Mouse (Mus musculus) induced T-regulatory cell, adult 2 months (primary cell): ENCODE results near the gene Slc22a1.
A peak's percentile ranks its signal among the peaks of the same experiment; 100 is the strongest.

Experiments
- DNase-seq: peaks from one replicate; pipeline ENCODE4 v3.0.0-alpha.2; 2012; ENCODE audit warnings: low read depth

The Slc22a1 gene

GRCm38 (mm10) chr17:12684928-12685624 is 9.4 kb upstream of the Slc22a1 start:
- no peak for DNase-seq

GRCm38 (mm10) chr17:12684412-12684811 is 8.8 kb upstream of the Slc22a1 start:
- no peak for DNase-seq

GRCm38 (mm10) chr17:12683582-12683981 is 8.0 kb upstream of the Slc22a1 start:
- DNase-seq, result no peak

GRCm38 (mm10) chr17:12678261-12678660 is 2.6 kb upstream of the Slc22a1 start:
- DNase-seq, result no peak

- peak; percentile 31 for DNase-seq
These were observed 1.5 kb upstream of the Slc22a1 start for GRCm38 (mm10) chr17:12677139-12677538.

- DNase-seq, result peak; percentile 25
These were observed 649 bp downstream of the Slc22a1 start for GRCm38 (mm10) chr17:12674980-12675379.

GRCm38 (mm10) chr17:12673871-12674270 is 1.8 kb downstream of the Slc22a1 start:
- DNase-seq, result no peak

- DNase-seq, result no peak
These were observed 3.3 kb downstream of the Slc22a1 start for GRCm38 (mm10) chr17:12672285-12672790.

GRCm38 (mm10) chr17:12671029-12671605 is 4.5 kb downstream of the Slc22a1 start:
- no peak for DNase-seq

- DNase-seq, result no peak
These were observed 6.3 kb downstream of the Slc22a1 start for GRCm38 (mm10) chr17:12669363-12669679.

- no peak for DNase-seq
These were observed 6.9 kb downstream of the Slc22a1 start for GRCm38 (mm10) chr17:12668478-12669362.

GRCm38 (mm10) chr17:12664156-12664555 is 11.5 kb downstream of the Slc22a1 start:
- DNase-seq, result no peak

GRCm38 (mm10) chr17:12660572-12661260 is 14.9 kb downstream of the Slc22a1 start:
- DNase-seq, result peak; percentile 73

GRCm38 (mm10) chr17:12659233-12659632 is 16.4 kb downstream of the Slc22a1 start:
- DNase-seq, result no peak

- DNase-seq, result no peak
These were observed 16.8 kb downstream of the Slc22a1 start for GRCm38 (mm10) chr17:12658784-12659183.

- DNase-seq, result peak; percentile 61
These were observed 19.8 kb downstream of the Slc22a1 start for GRCm38 (mm10) chr17:12655826-12656225.

- DNase-seq, result no peak
These were observed 21.6 kb downstream of the Slc22a1 start for GRCm38 (mm10) chr17:12654061-12654460.

- DNase-seq, result no peak
These were observed 23.0 kb downstream of the Slc22a1 start for GRCm38 (mm10) chr17:12652604-12653003.

- DNase-seq, result no peak
These were observed 30.2 kb downstream of the Slc22a1 start for GRCm38 (mm10) chr17:12645461-12645860.

GRCm38 (mm10) chr17:12641087-12641486 is 34.5 kb downstream of the Slc22a1 start:
- no peak for DNase-seq

GRCm38 (mm10) chr17:12639585-12639984 is 36.0 kb downstream of the Slc22a1 start:
- DNase-seq, result no peak

- DNase-seq, result no peak
These were observed 40.8 kb downstream of the Slc22a1 start for GRCm38 (mm10) chr17:12634814-12635213.
